Mouse (Mus musculus) activated CD4-positive, CD25-positive, alpha-beta regulatory T cell (primary cell): Measurements from ENCODE around the gene Amigo3. TPM values are rescaled to one million over a fixed set of nuclear protein-coding genes. Genes with fewer than 3 reads are reported as not detected.

Experiments used
- polyA plus RNA-seq, 2 experiments: library from polyadenylated mRNA; unstranded; fragments of 100-300 nt; shearing (Covaris generic); gene quantifications; one replicate each; pipeline ENCODE4 v1.2.1; 2017

Gene Amigo3
- polyA plus RNA-seq: 1 to 10 TPM; 3.1 to 3.9 TPM

GRCm38 (mm10) chr9:108052885-108053664 is at the start of gene Amigo3:
Gene Amigo3, plus strand, starts transcription at chr9:108053159.

GRCm38 (mm10) chr9:108049016-108049455 is 3.9 kb upstream of the Amigo3 start, which contains the start of gene Gmppb:
Gene Gmppb, plus strand, starts transcription at chr9:108049242.

GRCm38 (mm10) chr9:108080168-108080567 is 27.2 kb downstream of the Amigo3 start, which contains the start of gene Mst1:
Gene Mst1, plus strand, starts transcription at chr9:108080436.

GRCm38 (mm10) chr9:108082988-108083431 is 30.1 kb downstream of the Amigo3 start, which contains the start of gene Rnf123:
Gene Rnf123, minus strand, starts transcription at chr9:108083346.

GRCm38 (mm10) chr9:108094184-108094941 is 41.4 kb downstream of the Amigo3 start, which contains the start of gene Apeh:
Gene Apeh, minus strand, starts transcription at chr9:108094606.

Other genes starting within 250 kb of the Amigo3 start
- gene Rbm6, start 179.9 kb upstream of the Amigo3 start, polyA plus RNA-seq: 10 to 100 TPM; 72.7 to 84.1 TPM
- gene Mon1a, start 165.0 kb upstream of the Amigo3 start, polyA plus RNA-seq: 10 to 100 TPM; 15.3 to 27.2 TPM
- not detected for gene Mst1r, start 146.3 kb upstream of the Amigo3 start, polyA plus RNA-seq
- not detected for gene Actl11, start 124.7 kb upstream of the Amigo3 start, polyA plus RNA-seq
- gene Camkv, start 117.5 kb upstream of the Amigo3 start, polyA plus RNA-seq: under 1 TPM in 1 of 2 experiments, not detected in 1; 0.60 TPM
- 1 to 10 TPM; 6.5 to 7.3 TPM for gene Traip, start 103.0 kb upstream of the Amigo3 start, polyA plus RNA-seq
- 100 to 1,000 TPM; 200 to 283 TPM for gene Uba7, start 77.7 kb upstream of the Amigo3 start, polyA plus RNA-seq
- under 1 TPM in 1 of 2 experiments, not detected in 1; 0.38 TPM for gene Gm20661, start 70.1 kb upstream of the Amigo3 start, polyA plus RNA-seq
- gene Inka1, start 67.3 kb upstream of the Amigo3 start, polyA plus RNA-seq: 1 to 10 TPM; 1.1 to 3.2 TPM
- gene Cdhr4, start 60.7 kb upstream of the Amigo3 start, polyA plus RNA-seq: 1 to 10 TPM in 1 of 2 experiments, under 1 TPM in 1; 0.26 to 4.9 TPM
- under 1 TPM in 1 of 2 experiments, not detected in 1; 0.15 TPM for gene Gm20662, start 56.8 kb upstream of the Amigo3 start, polyA plus RNA-seq
- gene Ip6k1, start 50.7 kb upstream of the Amigo3 start, polyA plus RNA-seq: 100 to 1,000 TPM in 1 of 2 experiments, 10 to 100 TPM in 1; 86.8 to 112 TPM
- gene Gmppb, start 3.9 kb upstream of the Amigo3 start, polyA plus RNA-seq: 10 to 100 TPM; 28.8 to 40.7 TPM
- 1 to 10 TPM; 1.9 to 2.6 TPM for gene Mst1, start 27.3 kb downstream of the Amigo3 start, polyA plus RNA-seq
- gene Rnf123, start 30.2 kb downstream of the Amigo3 start, polyA plus RNA-seq: 100 to 1,000 TPM; 113 to 120 TPM
- gene Apeh, start 41.4 kb downstream of the Amigo3 start, polyA plus RNA-seq: 100 to 1,000 TPM in 1 of 2 experiments, 10 to 100 TPM in 1; 68.9 to 107 TPM
- gene Bsn, start 137.2 kb downstream of the Amigo3 start, polyA plus RNA-seq: under 1 TPM; 0.18 to 0.83 TPM
- gene Dag1, start 210.8 kb downstream of the Amigo3 start, polyA plus RNA-seq: 10 to 100 TPM in 1 of 2 experiments, 1 to 10 TPM in 1; 6.0 to 11.8 TPM
- 1 to 10 TPM; 1.2 to 1.6 TPM for gene Nicn1, start 237.3 kb downstream of the Amigo3 start, polyA plus RNA-seq
- gene Amt, start 243.7 kb downstream of the Amigo3 start, polyA plus RNA-seq: under 1 TPM; 0.11 to 0.28 TPM